Mouse (Mus musculus) monocyte, adult 5-6 weeks (primary cell): ENCODE measurements around the gene Cxcr5. TPM values are rescaled to one million over a fixed set of nuclear protein-coding genes. Genes with fewer than 3 reads are reported as not detected.
"Not testable (repeated sequence)": the region's sequence is repeated elsewhere in the genome, so short reads cannot be mapped to it uniquely, and the experiment has no call there.

Source experiments
- ATAC-seq: fragments of 153-309, 156-312 bp; replicated peaks from 2 replicates; pipeline ENCODE4 v1.8.0; 2017; ENCODE audit warnings: mild to moderate bottlenecking; ENCODE audit not compliant: low TSS enrichment, insufficient number of reproducible peaks, severe bottlenecking, poor library complexity, low FRiP score
- total RNA-seq: library from RNA; stranded (forward); fragments of 200-1000, 200-491, 200-594 nt; gene quantifications from 3 replicates; pipeline ENCODE4 v1.2.3, GENCODE M21; 2017

The Cxcr5 gene
- total RNA-seq, 1 experiment from 2014 or later, result 17.5 TPM

DNA sequence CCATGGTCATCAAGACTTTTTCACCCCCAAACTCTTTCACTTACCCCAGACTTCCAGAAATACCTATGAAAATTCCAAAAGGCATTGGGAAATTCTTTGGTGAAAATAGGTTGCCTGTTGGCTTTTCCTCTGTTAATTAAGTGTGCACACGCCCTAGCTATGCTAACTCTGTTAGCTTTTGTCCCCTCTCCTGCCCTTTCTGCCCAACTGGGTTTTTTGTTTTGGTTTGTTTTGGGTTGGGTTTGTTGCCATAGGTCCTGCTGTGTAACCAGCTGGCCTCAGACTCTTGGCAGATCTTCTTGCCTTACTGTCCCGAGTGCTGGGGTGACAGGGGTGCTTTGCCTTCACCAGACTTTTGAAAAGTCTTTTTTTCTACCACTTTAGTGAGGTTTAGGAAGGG, 29.3 kb upstream of the Cxcr5 start:
- no peak for ATAC-seq

- ATAC-seq, result no peak
These were observed 27.4 kb upstream of the Cxcr5 start for GRCm38 (mm10) chr9:44589095-44589494.

- no peak for ATAC-seq
These were observed 26.9 kb upstream of the Cxcr5 start for GRCm38 (mm10) chr9:44588605-44589004.

- ATAC-seq, result no peak
These were observed 25.8 kb upstream of the Cxcr5 start for GRCm38 (mm10) chr9:44587262-44588160.

DNA sequence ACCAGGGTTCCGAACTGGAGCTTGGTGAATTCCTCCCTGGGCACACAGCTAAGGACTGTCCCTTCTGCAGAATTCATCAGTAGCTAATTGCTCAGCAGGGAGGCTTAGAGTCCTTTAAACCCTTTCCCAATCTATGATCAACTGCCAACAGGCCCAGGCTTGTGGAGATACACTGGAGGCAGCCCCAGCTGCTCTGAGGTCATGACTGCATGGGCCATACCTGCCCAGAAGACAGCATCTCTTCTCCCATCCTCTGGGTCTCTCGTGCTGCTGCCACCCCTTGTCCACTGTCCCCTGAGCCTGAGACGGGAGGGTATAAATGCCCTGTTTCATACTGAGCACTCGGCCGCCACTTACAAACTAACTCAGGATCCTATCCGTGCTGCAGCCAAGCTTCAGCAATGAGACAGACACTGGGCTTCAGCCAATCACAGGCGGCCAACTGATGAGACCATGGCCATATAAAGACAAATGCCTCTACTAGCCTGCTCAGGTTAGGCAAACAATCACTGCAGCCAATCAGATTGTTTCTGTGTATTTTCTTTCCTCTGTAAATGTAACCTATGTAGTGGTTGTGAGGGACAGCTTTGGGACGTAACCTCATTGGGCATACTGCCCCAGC, 25.1 kb upstream of the Cxcr5 start:
- ATAC-seq, result no peak

DNA sequence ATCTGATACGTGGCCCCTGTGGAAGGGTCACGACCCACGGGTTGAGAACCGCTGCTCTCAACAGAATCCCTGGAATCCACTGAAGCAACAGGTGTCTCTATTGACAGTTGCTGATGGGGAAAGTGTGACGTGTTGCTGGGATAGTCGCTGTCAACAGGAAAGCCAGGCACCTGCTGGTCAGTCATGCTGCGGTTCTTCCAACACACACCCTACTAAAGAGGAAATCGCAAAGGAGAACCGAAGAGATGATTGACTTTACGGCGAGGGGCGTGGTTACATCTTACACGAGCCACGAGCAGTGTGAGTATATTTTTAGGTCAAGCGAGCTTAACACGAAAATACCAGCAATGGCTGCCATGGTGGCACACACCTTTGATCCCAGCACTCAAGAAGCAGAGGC, 20.7 kb upstream of the Cxcr5 start:
- peak; percentile 95 for ATAC-seq

- 0 out of 2 replicates have a peak, but pooled peaks have one; percentile 24 for ATAC-seq
These were observed 19.7 kb upstream of the Cxcr5 start for GRCm38 (mm10) chr9:44581423-44581822.

DNA sequence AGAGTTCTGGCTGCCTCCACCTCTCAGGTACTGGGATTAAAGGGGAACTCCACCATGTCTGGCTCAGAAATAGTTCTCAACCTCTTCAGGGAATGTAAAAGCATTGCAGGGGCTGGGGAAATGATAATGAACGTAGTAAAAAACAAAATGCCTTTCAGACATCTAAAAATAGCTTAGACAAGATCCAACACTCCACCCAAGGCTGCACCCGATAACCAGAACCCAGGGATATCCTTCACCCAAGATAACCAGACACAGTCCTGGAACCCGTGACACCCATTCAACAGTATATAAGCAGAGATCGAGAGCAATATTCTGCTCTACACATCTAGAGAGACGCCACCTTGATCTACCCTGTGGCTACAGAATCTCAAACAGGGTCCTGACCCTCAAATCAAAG, 18.4 kb upstream of the Cxcr5 start:
- no peak for ATAC-seq

DNA sequence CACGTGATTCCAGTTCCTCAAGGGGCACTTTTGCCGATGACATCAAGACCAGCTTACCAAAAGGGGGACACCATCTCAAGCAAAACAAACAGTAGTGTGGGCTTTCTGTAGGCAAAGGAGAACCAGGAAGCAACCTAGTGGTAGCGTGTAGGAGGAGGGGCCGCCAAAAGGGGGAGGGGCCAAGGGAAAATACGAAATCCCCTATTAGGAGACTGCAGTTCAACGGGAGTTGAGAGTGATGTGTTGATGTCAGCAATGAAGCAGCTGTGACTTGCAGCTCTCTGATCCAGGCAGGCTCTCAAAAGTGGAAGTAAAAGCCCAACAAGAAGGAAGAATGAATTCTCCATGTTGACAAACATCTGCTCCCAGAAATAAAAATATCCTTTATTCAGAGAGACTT, 17.7 kb upstream of the Cxcr5 start:
- ATAC-seq, result peak; percentile 71

GRCm38 (mm10) chr9:44576046-44576445, 14.4 kb upstream of the Cxcr5 start:
- ATAC-seq, result not testable (repeated sequence)

DNA sequence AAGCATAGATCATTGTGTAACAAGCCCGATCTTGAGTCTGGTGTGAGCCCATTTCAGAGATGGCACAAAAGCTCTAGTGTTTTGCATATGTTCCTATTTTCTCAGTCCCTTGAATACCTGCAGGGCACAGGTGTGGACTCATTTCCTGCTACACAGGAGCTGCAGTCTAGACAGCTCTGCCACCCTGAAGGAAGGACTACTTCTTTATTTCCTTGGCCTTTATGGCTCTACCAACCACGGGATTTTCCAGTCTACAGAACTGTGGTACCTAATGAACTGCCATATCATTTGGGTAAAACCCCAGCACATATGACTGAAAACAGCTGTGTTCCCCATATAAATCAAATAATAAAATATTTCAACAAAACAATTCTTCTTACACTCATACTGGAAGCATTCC, 13.4 kb upstream of the Cxcr5 start:
- no peak for ATAC-seq

DNA sequence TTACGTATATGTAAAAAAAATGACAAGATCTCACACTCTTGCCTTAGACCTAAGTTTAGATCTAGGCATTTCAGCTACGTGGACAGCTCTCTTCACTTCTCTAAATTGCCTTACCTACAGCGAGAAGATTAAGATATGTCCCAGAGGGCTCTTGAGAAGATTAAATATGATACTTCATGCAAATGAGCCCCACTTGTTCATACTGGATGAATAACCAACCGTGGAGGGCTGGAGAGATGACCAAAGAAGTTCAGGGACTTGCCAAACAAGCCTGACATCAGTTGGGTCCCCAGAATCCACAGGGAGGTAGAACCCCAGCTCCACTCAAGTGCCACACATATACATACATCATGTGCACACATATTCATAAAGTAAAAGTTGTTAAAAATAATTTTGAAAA, 11.6 kb upstream of the Cxcr5 start:
- no peak for ATAC-seq

- peak; percentile 64 for ATAC-seq
These were observed 9.3 kb upstream of the Cxcr5 start for GRCm38 (mm10) chr9:44570939-44571382.

GRCm38 (mm10) chr9:44568083-44568455, 6.4 kb upstream of the Cxcr5 start:
- peak; percentile 16 for ATAC-seq

GRCm38 (mm10) chr9:44567338-44568082, 5.8 kb upstream of the Cxcr5 start:
- ATAC-seq, result peak; percentile 90

DNA sequence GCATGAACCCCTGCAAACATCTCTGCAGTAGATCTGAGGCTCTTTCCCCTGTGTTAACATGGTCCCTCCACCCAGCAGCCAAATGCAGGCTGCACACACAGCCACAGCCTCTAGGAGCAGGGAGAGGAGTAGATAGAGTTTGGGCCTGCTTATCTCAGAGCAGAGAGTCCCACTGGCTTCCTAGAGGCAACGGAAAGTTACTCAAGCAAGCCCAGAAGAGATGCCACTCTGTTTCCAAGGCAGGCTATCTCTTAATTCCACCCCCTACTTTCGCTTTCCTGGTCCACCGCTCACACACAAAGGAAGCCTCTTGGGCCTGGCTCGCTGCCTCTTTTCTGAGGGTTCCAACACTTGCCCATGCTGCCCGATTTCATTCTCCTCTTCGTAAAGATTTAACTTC, 3.7 kb upstream of the Cxcr5 start:
- no peak for ATAC-seq

DNA sequence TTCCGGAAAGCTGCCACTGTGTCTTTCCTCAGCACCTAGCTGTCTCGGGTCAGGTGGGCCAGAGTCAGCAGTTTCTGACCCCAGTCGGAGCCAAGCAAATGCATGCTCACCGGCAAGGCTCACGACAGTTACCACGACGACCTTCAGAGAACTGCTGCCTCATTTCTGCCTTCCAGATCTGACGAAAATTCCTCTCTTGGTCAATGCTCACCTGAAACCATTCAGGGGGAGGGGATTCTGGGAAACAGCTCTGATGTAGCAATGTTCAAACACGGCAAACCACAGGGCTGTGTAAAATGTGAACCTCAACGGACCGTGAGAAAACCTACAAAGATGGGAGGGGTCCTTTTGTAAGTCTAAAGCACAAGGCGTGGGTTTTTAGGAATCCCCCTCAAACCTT, 1.3 kb upstream of the Cxcr5 start:
- ATAC-seq, result no peak

GRCm38 (mm10) chr9:44552161-44552560, 9.5 kb downstream of the Cxcr5 start:
- no peak for ATAC-seq

DNA sequence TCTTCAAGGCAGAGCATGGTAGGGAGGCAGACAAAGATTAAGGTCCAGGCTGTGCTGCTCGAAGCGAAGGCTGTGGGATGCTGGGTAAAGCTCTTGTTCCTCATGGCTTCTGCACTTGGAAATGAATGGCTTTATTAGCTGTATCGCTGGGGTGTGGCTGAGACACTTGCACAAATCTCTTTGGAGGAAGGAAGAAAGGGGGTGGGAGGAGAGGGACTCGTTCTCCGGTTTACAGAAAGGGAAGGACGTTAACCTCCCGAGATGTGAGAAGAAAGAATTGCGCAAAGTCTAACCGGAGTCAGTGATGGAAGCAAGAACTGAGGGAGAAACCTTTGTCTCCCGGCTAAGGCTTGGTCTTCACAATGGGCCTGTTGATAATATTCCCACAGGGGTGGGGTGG, 10.5 kb downstream of the Cxcr5 start:
- ATAC-seq, result peak; percentile 89
